Mouse (Mus musculus): Measurements from ENCODE around the gene Slc10a1. TPM values are rescaled to one million over a fixed set of nuclear protein-coding genes. Genes with fewer than 3 reads are reported as not detected.

The Slc10a1 gene
- polyA plus RNA-seq, 1 experiment: 0.38 TPM

DNA sequence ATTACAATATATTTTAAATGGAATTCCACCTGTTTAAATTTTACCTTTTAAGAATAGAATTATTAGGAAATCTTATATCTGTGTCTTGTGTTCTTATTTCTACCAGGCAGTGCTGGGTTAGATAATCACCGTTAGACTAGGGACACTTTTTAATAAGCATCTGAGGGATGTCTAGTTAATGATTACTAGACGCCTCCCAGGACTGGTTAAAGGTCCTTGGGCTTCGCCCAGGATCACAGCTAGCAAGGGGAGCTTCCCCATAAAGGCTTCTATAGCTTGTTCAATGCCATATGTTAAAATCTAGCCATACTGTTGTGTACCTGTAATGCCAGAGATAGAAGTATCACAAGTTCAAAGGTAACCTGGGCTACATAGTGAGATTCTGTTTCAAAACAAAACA is 39.6 kb downstream of the Slc10a1 start:
- DNase-seq: peak; percentile 89
- H3K27ac ChIP-seq (ENCODE audit: insufficient read depth, low read depth, low read length): peak overlapping the region; percentile 95

DNA sequence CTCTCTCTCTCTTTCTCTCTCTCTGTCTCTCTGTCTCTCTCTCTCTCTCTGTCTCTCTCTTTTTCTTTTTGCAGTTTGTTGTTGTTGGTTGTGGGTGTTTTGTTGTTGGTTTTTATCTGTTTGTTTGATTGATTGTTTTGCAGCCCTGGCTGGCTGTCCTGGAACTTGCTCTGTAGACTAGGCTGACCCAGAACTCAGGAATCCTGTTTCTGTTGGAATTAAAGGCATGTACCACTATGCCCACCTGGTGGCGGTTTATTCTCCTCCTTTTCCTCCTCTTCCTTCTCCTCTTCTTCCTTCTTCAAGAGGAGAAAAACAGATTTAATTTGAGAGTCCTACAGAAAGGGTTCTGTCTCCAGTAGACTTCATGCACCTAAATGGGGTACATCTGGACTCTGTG is 41.0 kb downstream of the Slc10a1 start:
- Histone ChIP-seq H3K4me3 (ENCODE audit: insufficient read depth, low read depth, low read length) (no peak overlapping the region), H3K4me1 (ENCODE audit: control insufficient read depth, insufficient read depth, low read length) (peaks cover 37% of the 10 kb centered on the region), H3K27me3 (replicated peaks; ENCODE audit: control insufficient read depth, insufficient read depth, low read length) (no peaks in the 10 kb centered on the region), H3K36me3 (ENCODE audit: control insufficient read depth, insufficient read depth, low read length) (no peaks in the 10 kb centered on the region), H3K27ac (ENCODE audit: insufficient read depth, low read depth, low read length) (no peak overlapping the region)
- no peak for TF ChIP-seq POLR2A (IDR thresholded peaks at IDR 0.05; ENCODE audit: low read depth, low read length)
- TF ChIP-seq CTCF (conservative IDR thresholded peaks at IDR 0.05; ENCODE audit: insufficient read depth, insufficient read length, low read depth, low read length): no peak
- WGBS: 100% methylated on average over 1 of the region's 1 CpGs
- DNase-seq: no peak

More for the DNA sequence above, 39.6 kb downstream of the Slc10a1 start:
- Histone ChIP-seq H3K4me3 (ENCODE audit: insufficient read depth, low read depth, low read length) (no peak overlapping the region), H3K27me3 (replicated peaks; ENCODE audit: control insufficient read depth, insufficient read depth, low read length) (no peaks in the 10 kb centered on the region), H3K4me1 (ENCODE audit: control insufficient read depth, insufficient read depth, low read length) (peaks cover 37% of the 10 kb centered on the region), H3K36me3 (ENCODE audit: control insufficient read depth, insufficient read depth, low read length) (no peaks in the 10 kb centered on the region)
- WGBS: 45% methylated on average over 3 of the region's 3 CpGs
- no peak for TF ChIP-seq CTCF (conservative IDR thresholded peaks at IDR 0.05; ENCODE audit: insufficient read depth, insufficient read length, low read depth, low read length)
- TF ChIP-seq POLR2A (IDR thresholded peaks at IDR 0.05; ENCODE audit: low read depth, low read length): no peak

DNA sequence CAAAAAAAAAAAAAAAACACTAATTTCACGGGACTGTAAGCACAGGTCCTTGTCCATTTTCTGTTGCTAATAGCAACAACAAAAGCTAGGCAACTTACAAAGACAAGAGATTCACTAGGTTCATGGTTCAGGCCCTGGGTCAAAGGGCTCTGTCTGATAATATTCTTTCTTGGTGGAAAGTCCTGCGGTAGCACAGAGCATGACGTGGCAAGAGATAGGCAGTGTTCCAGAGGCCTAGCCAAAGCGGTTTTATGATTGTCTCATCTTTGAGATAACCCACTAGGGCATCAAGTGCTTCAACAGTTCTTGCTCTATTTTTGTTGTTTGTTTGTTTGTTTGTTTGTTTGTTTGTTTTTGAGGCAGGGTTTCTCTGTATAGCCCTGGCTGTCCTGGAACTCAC is 42.0 kb downstream of the Slc10a1 start:
- H3K27ac ChIP-seq (ENCODE audit: insufficient read depth, low read depth, low read length): no peak overlapping the region
- DNase-seq: no peak
- H3K4me3 ChIP-seq (ENCODE audit: insufficient read depth, low read depth, low read length): no peak overlapping the region
- peaks cover 28% of the 10 kb centered on the region for H3K4me1 ChIP-seq (ENCODE audit: control insufficient read depth, insufficient read depth, low read length)
- 60% methylated on average over 4 of the region's 4 CpGs for WGBS
- H3K36me3 ChIP-seq (ENCODE audit: control insufficient read depth, insufficient read depth, low read length): no peaks in the 10 kb centered on the region
- no peak for TF ChIP-seq POLR2A (IDR thresholded peaks at IDR 0.05; ENCODE audit: low read depth, low read length)
- no peaks in the 10 kb centered on the region for H3K27me3 ChIP-seq (replicated peaks; ENCODE audit: control insufficient read depth, insufficient read depth, low read length)

DNA sequence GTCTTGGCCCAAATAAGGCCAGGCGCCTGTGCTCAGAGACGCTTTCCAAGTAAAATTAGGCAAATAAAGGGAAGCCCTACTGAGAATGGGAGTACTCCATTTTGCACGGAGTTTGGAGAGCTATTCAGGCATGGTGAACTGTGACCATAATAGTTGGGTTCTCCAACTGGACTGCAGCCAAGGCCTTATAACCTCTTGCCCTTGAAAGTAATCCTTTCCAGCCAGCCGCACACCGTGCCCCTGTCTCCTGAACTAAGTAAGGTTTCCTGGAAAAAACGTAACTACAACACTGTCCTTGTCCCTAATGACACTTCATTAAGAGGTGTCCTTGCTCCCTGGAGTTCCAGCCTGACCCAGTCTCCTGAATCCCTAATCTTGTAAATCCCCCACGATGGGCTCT is 42.6 kb downstream of the Slc10a1 start:
- H3K36me3 ChIP-seq (ENCODE audit: control insufficient read depth, insufficient read depth, low read length): no peaks in the 10 kb centered on the region
- peak; percentile 95 for DNase-seq
- 21% methylated on average over 7 of the region's 7 CpGs for WGBS
- H3K27ac ChIP-seq (ENCODE audit: insufficient read depth, low read depth, low read length): peak overlapping the region; percentile 62
- peaks cover 25% of the 10 kb centered on the region; the same call in 1 of the 2 replicates for H3K4me1 ChIP-seq (ENCODE audit: control insufficient read depth, insufficient read depth, low read length)
- TF ChIP-seq CTCF (conservative IDR thresholded peaks at IDR 0.05; ENCODE audit: insufficient read depth, insufficient read length, low read depth, low read length) (no peak), POLR2A (IDR thresholded peaks at IDR 0.05; ENCODE audit: low read depth, low read length) (no peak)
- H3K27me3 ChIP-seq (replicated peaks; ENCODE audit: control insufficient read depth, insufficient read depth, low read length): no peaks in the 10 kb centered on the region
- no peak overlapping the region for H3K4me3 ChIP-seq (ENCODE audit: insufficient read depth, low read depth, low read length)

DNA sequence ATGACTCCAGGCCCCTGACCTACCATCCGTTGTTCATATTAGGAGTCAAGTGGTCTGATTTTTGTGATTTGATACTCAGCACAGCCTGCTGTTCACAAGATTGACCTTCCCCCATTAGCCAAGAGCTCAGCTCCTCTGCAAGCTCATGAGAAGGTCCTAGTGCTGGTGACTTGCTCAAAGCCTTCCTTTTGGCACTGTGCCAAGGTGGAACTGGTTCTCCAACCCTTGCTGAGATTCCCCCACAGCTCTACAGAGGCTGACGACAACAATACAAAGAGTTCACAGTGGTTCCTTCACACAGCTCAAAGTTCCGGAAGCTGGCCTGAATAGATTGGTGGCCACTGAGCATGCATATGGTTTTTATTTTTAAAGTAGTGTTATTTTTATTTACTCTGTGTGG is 44.3 kb downstream of the Slc10a1 start:
- no peaks in the 10 kb centered on the region for H3K36me3 ChIP-seq (ENCODE audit: control insufficient read depth, insufficient read depth, low read length)
- no peak overlapping the region for H3K4me3 ChIP-seq (ENCODE audit: insufficient read depth, low read depth, low read length)
- DNase-seq: peak; percentile 37
- TF ChIP-seq CTCF (conservative IDR thresholded peaks at IDR 0.05; ENCODE audit: insufficient read depth, insufficient read length, low read depth, low read length) (no peak), POLR2A (IDR thresholded peaks at IDR 0.05; ENCODE audit: low read depth, low read length) (no peak)
- no peaks in the 10 kb centered on the region for H3K27me3 ChIP-seq (replicated peaks; ENCODE audit: control insufficient read depth, insufficient read depth, low read length)
- H3K4me1 ChIP-seq (ENCODE audit: control insufficient read depth, insufficient read depth, low read length): peaks cover 15% of the 10 kb centered on the region; the same call in 1 of the 2 replicates
- H3K27ac ChIP-seq (ENCODE audit: insufficient read depth, low read depth, low read length): no peak overlapping the region
- WGBS: 68% methylated on average over 3 of the region's 3 CpGs

DNA sequence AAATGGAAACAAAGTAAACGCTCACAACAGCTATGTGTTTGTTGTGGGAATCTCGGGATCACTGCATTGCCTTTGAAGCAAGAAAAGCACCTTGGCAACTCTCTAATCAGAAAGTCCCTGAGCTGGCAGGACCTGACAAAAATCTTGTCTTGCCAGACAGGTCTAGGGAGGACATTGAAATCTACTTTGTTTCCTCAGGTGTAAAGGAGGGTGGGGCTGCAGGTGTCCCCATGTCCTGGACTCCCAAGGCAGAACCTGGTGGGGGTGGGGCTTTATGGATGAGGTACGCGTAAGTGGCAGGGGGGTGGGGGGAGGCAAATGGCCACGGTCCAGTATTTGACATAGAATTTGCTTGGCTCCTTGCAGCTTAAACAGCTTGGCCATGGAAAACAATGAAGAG is 44.9 kb downstream of the Slc10a1 start:
- TF ChIP-seq POLR2A (IDR thresholded peaks at IDR 0.05; ENCODE audit: low read depth, low read length): no peak
- no peak for TF ChIP-seq CTCF (conservative IDR thresholded peaks at IDR 0.05; ENCODE audit: insufficient read depth, insufficient read length, low read depth, low read length)
- peaks cover 12% of the 10 kb centered on the region; the same call in 1 of the 2 replicates for H3K4me1 ChIP-seq (ENCODE audit: control insufficient read depth, insufficient read depth, low read length)
- H3K4me3 ChIP-seq (ENCODE audit: insufficient read depth, low read depth, low read length): no peak overlapping the region
- H3K27ac ChIP-seq (ENCODE audit: insufficient read depth, low read depth, low read length): no peak overlapping the region
- no peak for DNase-seq
- H3K27me3 ChIP-seq (replicated peaks; ENCODE audit: control insufficient read depth, insufficient read depth, low read length): no peaks in the 10 kb centered on the region
- H3K36me3 ChIP-seq (ENCODE audit: control insufficient read depth, insufficient read depth, low read length): no peaks in the 10 kb centered on the region
- WGBS: 47% methylated on average over 5 of the region's 5 CpGs

DNA sequence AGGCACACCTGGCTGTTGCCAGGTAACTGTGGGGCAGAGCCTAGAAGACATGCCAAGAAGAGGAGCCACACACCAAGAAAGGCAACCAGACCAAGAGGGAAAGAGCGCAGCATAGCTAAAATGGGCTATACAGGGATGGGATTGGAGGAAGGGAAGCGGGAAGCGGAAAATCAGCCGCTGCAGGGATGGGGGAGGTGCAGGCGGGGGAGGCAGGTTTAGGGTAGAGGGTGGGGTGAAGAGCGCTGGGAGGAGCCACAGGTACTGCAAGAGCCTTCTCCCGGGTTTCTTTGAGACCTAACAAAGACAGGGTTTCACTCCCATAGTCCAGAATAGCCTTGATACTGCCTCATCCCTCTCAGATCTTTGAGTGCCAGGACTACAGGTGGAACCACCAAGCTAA is 45.6 kb downstream of the Slc10a1 start:
- TF ChIP-seq POLR2A (IDR thresholded peaks at IDR 0.05; ENCODE audit: low read depth, low read length): no peak
- TF ChIP-seq CTCF (conservative IDR thresholded peaks at IDR 0.05; ENCODE audit: insufficient read depth, insufficient read length, low read depth, low read length): no peak
- Histone ChIP-seq H3K4me3 (ENCODE audit: insufficient read depth, low read depth, low read length) (no peak overlapping the region), H3K4me1 (ENCODE audit: control insufficient read depth, insufficient read depth, low read length) (peaks cover 6% of the 10 kb centered on the region; the same call in 1 of the 2 replicates), H3K36me3 (ENCODE audit: control insufficient read depth, insufficient read depth, low read length) (no peaks in the 10 kb centered on the region), H3K27ac (ENCODE audit: insufficient read depth, low read depth, low read length) (no peak overlapping the region), H3K27me3 (replicated peaks; ENCODE audit: control insufficient read depth, insufficient read depth, low read length) (no peaks in the 10 kb centered on the region)
- DNase-seq: no peak
- WGBS: 15% methylated on average over 7 of the region's 7 CpGs

DNA sequence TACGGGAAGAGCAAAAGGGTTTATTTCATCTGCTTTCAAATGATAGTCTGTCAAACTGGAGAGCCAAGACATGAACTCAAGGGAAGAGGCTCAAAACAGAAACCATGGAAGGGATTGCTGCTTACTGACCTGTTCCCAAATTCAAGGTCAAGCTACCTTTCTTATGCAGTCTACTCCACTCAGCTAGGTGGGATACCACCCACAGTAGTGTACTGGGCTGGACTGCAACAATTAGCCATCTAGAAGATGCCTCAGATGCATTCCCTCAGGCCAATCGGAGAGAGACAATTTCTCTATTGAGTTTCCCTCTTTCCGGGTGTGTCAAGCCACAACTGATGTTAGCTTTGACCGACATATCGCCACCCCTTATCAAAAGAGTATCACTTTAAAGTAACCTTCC is 47.2 kb downstream of the Slc10a1 start:
- H3K27ac ChIP-seq (ENCODE audit: insufficient read depth, low read depth, low read length): no peak overlapping the region
- no peak for DNase-seq
- TF ChIP-seq CTCF (conservative IDR thresholded peaks at IDR 0.05; ENCODE audit: insufficient read depth, insufficient read length, low read depth, low read length) (no peak), POLR2A (IDR thresholded peaks at IDR 0.05; ENCODE audit: low read depth, low read length) (no peak)
- no peak overlapping the region for H3K4me3 ChIP-seq (ENCODE audit: insufficient read depth, low read depth, low read length)
- peaks cover 6% of the 10 kb centered on the region; the same call in 1 of the 2 replicates for H3K4me1 ChIP-seq (ENCODE audit: control insufficient read depth, insufficient read depth, low read length)
- WGBS: 97% methylated on average over 5 of the region's 5 CpGs
- no peaks in the 10 kb centered on the region for H3K36me3 ChIP-seq (ENCODE audit: control insufficient read depth, insufficient read depth, low read length)
- no peaks in the 10 kb centered on the region for H3K27me3 ChIP-seq (replicated peaks; ENCODE audit: control insufficient read depth, insufficient read depth, low read length)

Measured in kidney, adult 2 months (tissue).